In genomic region chr5:16110643-16111042, GRCm38 (mm10) we compare ENCODE assay signal across 23 mouse cellular contexts.
DNase-seq lines count a peak whose midpoint lies in the region; ATAC-seq and TF ChIP-seq lines count a peak whose summit lies in the region.
"Had no signal": no experiment of that assay in that cellular context is flagged by ENCODE, and none has a peak within 500 bp of the region (broad histone marks: within the 10 kb centered on the region; RNA-seq: fewer than 3 reads in every experiment).

No protein-coding gene starts in this region.

- H3K4me3 ChIP-seq in midbrain, embryonic 11.5 days (ENCODE audit: low read depth, low read length): no peak overlapping the region
- no peak overlapping the region for H3K4me3 ChIP-seq in midbrain, postnatal 0 days (ENCODE audit: low read depth, low read length)
- no peak overlapping the region for H3K4me3 ChIP-seq in embryonic facial prominence, embryonic 14.5 days (ENCODE audit: low read depth, low read length)
- H3K4me3 ChIP-seq: embryonic facial prominence, embryonic 15.5 days; erythroblast, embryonic 14.5 days; forebrain, embryonic 10.5 days; heart, embryonic 10.5 days; heart, embryonic 15.5 days; hindbrain, embryonic 13.5 days had no signal

- TF ChIP-seq CTCF in midbrain, postnatal 0 days (IDR thresholded peaks at IDR 0.05): no peak

- 75% methylated on average over 1 of the region's 1 CpGs for WGBS in midbrain, embryonic 11.5 days
- WGBS in midbrain, postnatal 0 days: 42% methylated on average over 1 of the region's 1 CpGs
- WGBS in embryonic facial prominence, embryonic 14.5 days: 77% methylated on average over 1 of the region's 1 CpGs

- no peak for ATAC-seq in midbrain, embryonic 11.5 days (ENCODE audit: low FRiP score)
- no peak for ATAC-seq in midbrain, postnatal 0 days (ENCODE audit: low FRiP score)
- peak; percentile 70; the same call in 1 of the 2 replicates for ATAC-seq in embryonic facial prominence, embryonic 14.5 days (ENCODE audit: low read depth)
- no peak for ATAC-seq in CD4-positive, CD25-positive, alpha-beta regulatory T cell, adult 4 months
- no peak for ATAC-seq in megakaryocyte progenitor cell, adult 5-6 weeks (replicated peaks; ENCODE audit: poor library complexity)
- ATAC-seq: forebrain, embryonic 14.5 days; hindbrain, postnatal 0 days had no signal

- DNase-seq in embryo, embryonic 10 days (ENCODE audit: low spot score): peak; percentile 6
- DNase-seq in embryo, embryonic 11 days: no peak
- DNase-seq in midbrain, embryonic 11.5 days (ENCODE audit: low spot score, missing footprints): peak; percentile 82
- DNase-seq in midbrain, postnatal 0 days (ENCODE audit: low spot score): no peak
- DNase-seq in embryonic facial prominence, embryonic 14.5 days (ENCODE audit: low spot score): peak; percentile 60
- DNase-seq: adrenal gland, postnatal 14 days; B cell, adult 2 months; cerebellum, adult 11-12 months; cerebellum, adult 9-10 months; cerebellum, postnatal 25 days; gastrocnemius, postnatal 10 days; heart, adult 18-20 months; heart, postnatal 14 days had no signal

- no peak overlapping the region for H3K27ac ChIP-seq in midbrain, embryonic 11.5 days (ENCODE audit: low read depth, low read length)
- no peak overlapping the region for H3K27ac ChIP-seq in midbrain, postnatal 0 days (ENCODE audit: low read depth, low read length)
- no peak overlapping the region for H3K27ac ChIP-seq in embryonic facial prominence, embryonic 14.5 days (replicated peaks; ENCODE audit: low read depth, low read length)
- H3K27ac ChIP-seq: embryonic facial prominence, embryonic 15.5 days; forebrain, embryonic 10.5 days; heart, embryonic 10.5 days; heart, embryonic 15.5 days; hindbrain, embryonic 13.5 days; hindbrain, postnatal 0 days had no signal

- no peak overlapping the region for H3K4me2 ChIP-seq in midbrain, embryonic 11.5 days
- H3K4me2 ChIP-seq in midbrain, postnatal 0 days (ENCODE audit: low read depth, low read length, poor library complexity, severe bottlenecking): no peak overlapping the region
- H3K4me2 ChIP-seq in embryonic facial prominence, embryonic 14.5 days (ENCODE audit: low read depth, low read length): no peak overlapping the region
- H3K4me2 ChIP-seq: embryonic facial prominence, embryonic 15.5 days; heart, embryonic 15.5 days; hindbrain, embryonic 13.5 days had no signal

- no peaks in the 10 kb centered on the region for H3K27me3 ChIP-seq in midbrain, embryonic 11.5 days (ENCODE audit: control insufficient read depth, insufficient read depth, low read length)
- no peaks in the 10 kb centered on the region for H3K27me3 ChIP-seq in midbrain, postnatal 0 days (ENCODE audit: insufficient read depth, low read length)
- no peaks in the 10 kb centered on the region for H3K27me3 ChIP-seq in embryonic facial prominence, embryonic 14.5 days (replicated peaks; ENCODE audit: control insufficient read depth, insufficient read depth, low read length)
- H3K27me3 ChIP-seq: embryonic facial prominence, embryonic 15.5 days; heart, embryonic 15.5 days; hindbrain, embryonic 13.5 days had no signal

- no peaks in the 10 kb centered on the region for H3K36me3 ChIP-seq in midbrain, embryonic 11.5 days (ENCODE audit: control insufficient read depth, insufficient read depth, low read length)
- no peaks in the 10 kb centered on the region for H3K36me3 ChIP-seq in midbrain, postnatal 0 days (ENCODE audit: insufficient read depth, low read length)
- no peaks in the 10 kb centered on the region for H3K36me3 ChIP-seq in embryonic facial prominence, embryonic 14.5 days (ENCODE audit: control insufficient read depth, insufficient read depth, low read length)
- H3K36me3 ChIP-seq: embryonic facial prominence, embryonic 15.5 days; forebrain, embryonic 10.5 days; heart, embryonic 10.5 days; heart, embryonic 15.5 days; hindbrain, embryonic 13.5 days had no signal

- H3K4me1 ChIP-seq in midbrain, embryonic 11.5 days (ENCODE audit: control insufficient read depth, insufficient read depth, low read length): peaks cover 2% of the 10 kb centered on the region; the same call in 1 of the 2 replicates
- 0 out of 2 replicates have a peak, but pooled peaks cover 4% of the 10 kb centered on the region for H3K4me1 ChIP-seq in midbrain, postnatal 0 days (ENCODE audit: insufficient read depth, low read length)
- H3K4me1 ChIP-seq in embryonic facial prominence, embryonic 14.5 days (ENCODE audit: control insufficient read depth, insufficient read depth, low read length): no peaks in the 10 kb centered on the region
- H3K4me1 ChIP-seq: embryonic facial prominence, embryonic 15.5 days; heart, embryonic 10.5 days; heart, embryonic 15.5 days; hindbrain, embryonic 13.5 days had no signal

- no peak overlapping the region for H3K9ac ChIP-seq in midbrain, embryonic 11.5 days (ENCODE audit: low read length)
- H3K9ac ChIP-seq in midbrain, postnatal 0 days (replicated peaks; ENCODE audit: low read length, poor library complexity, severe bottlenecking): no peak overlapping the region
- H3K9ac ChIP-seq in embryonic facial prominence, embryonic 14.5 days (ENCODE audit: low read depth, low read length): no peak overlapping the region
- H3K9ac ChIP-seq: embryonic facial prominence, embryonic 15.5 days; heart, embryonic 15.5 days; hindbrain, embryonic 13.5 days had no signal

- no peaks in the 10 kb centered on the region for H3K9me3 ChIP-seq in midbrain, embryonic 11.5 days (ENCODE audit: control insufficient read depth, low read length)
- no peaks in the 10 kb centered on the region for H3K9me3 ChIP-seq in midbrain, postnatal 0 days (ENCODE audit: low read length)
- no peaks in the 10 kb centered on the region for H3K9me3 ChIP-seq in embryonic facial prominence, embryonic 14.5 days (ENCODE audit: control insufficient read depth, low read length)
- H3K9me3 ChIP-seq: embryonic facial prominence, embryonic 15.5 days; forebrain, embryonic 10.5 days; heart, embryonic 10.5 days; heart, embryonic 15.5 days; hindbrain, embryonic 13.5 days had no signal

Comparison
In these comparisons a context has a peak if more than half of its experiments do, and no peak if none do; other contexts are left out.
1. DNase-seq: peak in embryo, embryonic 10 days (single experiment), midbrain, embryonic 11.5 days (single experiment) and embryonic facial prominence, embryonic 14.5 days (single experiment); none in embryo, embryonic 11 days (single experiment) and midbrain, postnatal 0 days (single experiment).